Mouse (Mus musculus) kidney, postnatal 4 days (tissue): ENCODE data around the gene Aff3.

Experiments
- DNase-seq, 2 experiments: peaks; one replicate each; pipeline ENCODE4 v3.0.0; 2021; ENCODE audit warnings: mixed read lengths in 2 of 2

Gene Aff3

GRCm38 (mm10) chr1:38487884-38488283, 176.9 kb downstream of the Aff3 start:
- DNase-seq = no peak

GRCm38 (mm10) chr1:38483191-38483590, 181.6 kb downstream of the Aff3 start:
- no peak for DNase-seq

GRCm38 (mm10) chr1:38478246-38478743, 186.5 kb downstream of the Aff3 start:
- no peak for DNase-seq

GRCm38 (mm10) chr1:38470817-38471216, 193.9 kb downstream of the Aff3 start:
- no peak for DNase-seq

GRCm38 (mm10) chr1:38470166-38470565, 194.6 kb downstream of the Aff3 start:
- no peak for DNase-seq

GRCm38 (mm10) chr1:38467305-38468083, 197.3 kb downstream of the Aff3 start:
- no peak for DNase-seq

GRCm38 (mm10) chr1:38456719-38457269, 208.0 kb downstream of the Aff3 start:
- no peak for DNase-seq

GRCm38 (mm10) chr1:38454921-38455320, 209.8 kb downstream of the Aff3 start:
- DNase-seq = no peak

- no peak for DNase-seq
These were observed 213.4 kb downstream of the Aff3 start for GRCm38 (mm10) chr1:38451367-38451766.

GRCm38 (mm10) chr1:38450677-38451076, 214.1 kb downstream of the Aff3 start:
- no peak for DNase-seq

GRCm38 (mm10) chr1:38449816-38450478, 214.8 kb downstream of the Aff3 start:
- DNase-seq = no peak

- no peak for DNase-seq
These were observed 215.9 kb downstream of the Aff3 start for GRCm38 (mm10) chr1:38448854-38449253.

- no peak for DNase-seq
These were observed 217.2 kb downstream of the Aff3 start for GRCm38 (mm10) chr1:38447581-38447980.

- DNase-seq = no peak
These were observed 218.5 kb downstream of the Aff3 start for GRCm38 (mm10) chr1:38446152-38446820.

- no peak for DNase-seq
These were observed 221.9 kb downstream of the Aff3 start for GRCm38 (mm10) chr1:38442887-38443286.

GRCm38 (mm10) chr1:38442479-38442878, 222.3 kb downstream of the Aff3 start:
- DNase-seq = no peak

GRCm38 (mm10) chr1:38441800-38442199, 223.0 kb downstream of the Aff3 start:
- DNase-seq = no peak

- no peak for DNase-seq
These were observed 224.3 kb downstream of the Aff3 start for GRCm38 (mm10) chr1:38440471-38440815.

- peak; percentile 72 to 81 for DNase-seq
These were observed 224.8 kb downstream of the Aff3 start for GRCm38 (mm10) chr1:38439751-38440470.

GRCm38 (mm10) chr1:38438447-38438846, 226.3 kb downstream of the Aff3 start:
- peak; percentile 22 to 30 for DNase-seq

- DNase-seq = no peak
These were observed 227.1 kb downstream of the Aff3 start for GRCm38 (mm10) chr1:38437671-38438070.

- peak in 1 of 2 experiments; percentile 17 for DNase-seq
These were observed 228.0 kb downstream of the Aff3 start for GRCm38 (mm10) chr1:38436471-38437340.
